Mouse (Mus musculus) thymus, postnatal 10 days (tissue): ENCODE measurements at regions not wholly inside any gene's neighbourhood (a gene's known extent, or its start where the extent isn't known, plus 50 kb on each side); places are given as distances from the start of the nearest gene placed in this dataset.
A peak's percentile ranks its signal among the peaks of the same experiment; 100 is the strongest.

Experiments used
- DNase-seq, 2 experiments: peaks; one replicate each; pipeline ENCODE4 v3.0.0; 2021; ENCODE audit warnings: low spot score in 2 of 2

- no peak for DNase-seq
Measured at GRCm38 (mm10) chr17:45341573-45341972, 92.0 kb downstream of the Cdc5l start.

GRCm38 (mm10) chr17:45340851-45341250 lies 92.7 kb downstream of the Cdc5l start:
- no peak for DNase-seq

GRCm38 (mm10) chr17:45339226-45339625 lies 94.3 kb downstream of the Cdc5l start:
- DNase-seq = no peak

- DNase-seq = no peak
Measured at GRCm38 (mm10) chr17:45338086-45338485, 95.5 kb downstream of the Cdc5l start.

- no peak for DNase-seq
Measured at GRCm38 (mm10) chr17:45335586-45336151, 97.9 kb downstream of the Cdc5l start.

GRCm38 (mm10) chr17:45334732-45335381 lies 98.7 kb downstream of the Cdc5l start:
- no peak for DNase-seq

- no peak for DNase-seq
Measured at GRCm38 (mm10) chr17:45332321-45332720, 101.2 kb downstream of the Cdc5l start.

GRCm38 (mm10) chr17:45329241-45329640 lies 104.3 kb downstream of the Cdc5l start:
- DNase-seq = no peak

- no peak for DNase-seq
Measured at GRCm38 (mm10) chr17:45326726-45327125, 106.8 kb downstream of the Cdc5l start.

GRCm38 (mm10) chr17:45326173-45326572 lies 107.4 kb downstream of the Cdc5l start:
- no peak for DNase-seq

- no peak for DNase-seq
Measured at GRCm38 (mm10) chr17:45322842-45323241, 110.7 kb downstream of the Cdc5l start.

GRCm38 (mm10) chr17:45320074-45320473 lies 113.5 kb downstream of the Cdc5l start:
- DNase-seq = no peak

GRCm38 (mm10) chr17:45318211-45319076 lies 115.1 kb downstream of the Cdc5l start:
- DNase-seq = no peak

- DNase-seq = no peak
Measured at GRCm38 (mm10) chr17:45312510-45313266, 120.8 kb downstream of the Cdc5l start.

- no peak for DNase-seq
Measured at GRCm38 (mm10) chr17:45306506-45306905, 127.0 kb downstream of the Cdc5l start.

- no peak for DNase-seq
Measured at GRCm38 (mm10) chr17:45303183-45303582, 130.4 kb downstream of the Cdc5l start.

- DNase-seq = peak; percentile 38 to 57
Measured at GRCm38 (mm10) chr17:45298355-45298754, 135.2 kb downstream of the Cdc5l start.

GRCm38 (mm10) chr17:45297860-45298259 lies 135.7 kb downstream of the Cdc5l start:
- no peak for DNase-seq

- DNase-seq = peak in 1 of 2 experiments; percentile 9
Measured at GRCm38 (mm10) chr17:45296363-45296762, 137.2 kb downstream of the Cdc5l start.

- DNase-seq = no peak
Measured at GRCm38 (mm10) chr17:45294886-45295285, 138.7 kb downstream of the Cdc5l start.

- DNase-seq = peak; percentile 14 to 31
Measured at GRCm38 (mm10) chr17:45294256-45294865, 139.2 kb downstream of the Cdc5l start.

- no peak for DNase-seq
Measured at GRCm38 (mm10) chr17:45292883-45293282, 140.7 kb downstream of the Cdc5l start.
